Mouse (Mus musculus): Measurements from ENCODE around the gene Smtn. TPM values are rescaled to one million over a fixed set of nuclear protein-coding genes. Genes with fewer than 3 reads are reported as not detected.

Smtn gene
- polyA plus RNA-seq, 2 experiments = 59.0 to 79.6 TPM

DNA sequence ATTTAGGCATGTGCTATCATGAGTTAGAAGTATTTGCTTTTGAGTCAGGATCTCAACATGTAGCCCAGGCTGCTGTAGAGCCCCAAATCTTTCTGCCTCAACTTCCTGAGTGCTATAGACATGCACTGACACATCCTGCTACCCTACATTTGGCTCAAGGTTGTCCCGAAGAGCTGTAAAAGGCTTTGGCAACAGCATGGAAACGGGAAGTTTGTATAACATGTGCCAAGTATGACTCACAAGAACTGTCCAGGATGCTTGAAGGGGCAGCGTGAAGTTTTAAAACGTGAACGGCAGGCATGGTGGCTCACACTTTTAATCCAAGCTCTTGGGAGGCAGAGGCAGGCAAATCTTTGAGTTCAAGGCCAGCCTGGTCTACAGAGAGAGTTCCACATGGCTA, 19.8 kb upstream of the Smtn start:
- ATAC-seq (ENCODE audit: low FRiP score, low read depth) = no peak
- DNase-seq (ENCODE audit: low spot score) = no peak
- H3K4me1 ChIP-seq (ENCODE audit: control insufficient read depth, insufficient read depth, low read length) = peaks cover 13% of the 10 kb centered on the region
- no peak for TF ChIP-seq POLR2A (IDR thresholded peaks at IDR 0.05; ENCODE audit: borderline replicate concordance, extremely low read depth, insufficient read depth, insufficient read length)
- no peak overlapping the region for H3K9ac ChIP-seq (ENCODE audit: low read depth, low read length, severe bottlenecking)
- H3K27me3 ChIP-seq (ENCODE audit: control insufficient read depth, insufficient read depth, low read length) = no peaks in the 10 kb centered on the region
- H3K4me2 ChIP-seq (replicated peaks; ENCODE audit: low read depth, low read length, severe bottlenecking) = no peak overlapping the region
- no peaks in the 10 kb centered on the region for H3K36me3 ChIP-seq (ENCODE audit: control insufficient read depth, insufficient read depth, low read length)
- H3K9me3 ChIP-seq (ENCODE audit: control insufficient read depth, low read length) = no peaks in the 10 kb centered on the region
- 65% methylated on average over 5 of the region's 5 CpGs for WGBS
- H3K27ac ChIP-seq (replicated peaks; ENCODE audit: low read depth, low read length) = no peak overlapping the region
- H3K4me3 ChIP-seq (replicated peaks; ENCODE audit: low read length) = no peak overlapping the region

- Histone ChIP-seq H3K36me3 (ENCODE audit: control insufficient read depth, insufficient read depth, low read length) (no peaks in the 10 kb centered on the region), H3K9me3 (ENCODE audit: control insufficient read depth, low read length) (no peaks in the 10 kb centered on the region), H3K9ac (ENCODE audit: low read depth, low read length, severe bottlenecking) (no peak overlapping the region), H3K27ac (replicated peaks; ENCODE audit: low read depth, low read length) (no peak overlapping the region), H3K4me3 (replicated peaks; ENCODE audit: low read length) (no peak overlapping the region), H3K4me2 (replicated peaks; ENCODE audit: low read depth, low read length, severe bottlenecking) (no peak overlapping the region), H3K27me3 (ENCODE audit: control insufficient read depth, insufficient read depth, low read length) (no peaks in the 10 kb centered on the region), H3K4me1 (ENCODE audit: control insufficient read depth, insufficient read depth, low read length) (no peaks in the 10 kb centered on the region)
- no peak for DNase-seq (ENCODE audit: low spot score)
- WGBS = 72% methylated on average over 3 of the region's 3 CpGs
- no peak for ATAC-seq (ENCODE audit: low FRiP score, low read depth)
- no peak for TF ChIP-seq POLR2A (IDR thresholded peaks at IDR 0.05; ENCODE audit: borderline replicate concordance, extremely low read depth, insufficient read depth, insufficient read length)
Measured at GRCm38 (mm10) chr11:3557852-3558251, 17.4 kb upstream of the Smtn start.

- no peaks in the 10 kb centered on the region for H3K27me3 ChIP-seq (ENCODE audit: control insufficient read depth, insufficient read depth, low read length)
- H3K36me3 ChIP-seq (ENCODE audit: control insufficient read depth, insufficient read depth, low read length) = no peaks in the 10 kb centered on the region
- no peaks in the 10 kb centered on the region for H3K4me1 ChIP-seq (ENCODE audit: control insufficient read depth, insufficient read depth, low read length)
- no peak overlapping the region for H3K4me3 ChIP-seq (replicated peaks; ENCODE audit: low read length)
- no peak overlapping the region for H3K27ac ChIP-seq (replicated peaks; ENCODE audit: low read depth, low read length)
- no peaks in the 10 kb centered on the region for H3K9me3 ChIP-seq (ENCODE audit: control insufficient read depth, low read length)
- TF ChIP-seq POLR2A (IDR thresholded peaks at IDR 0.05; ENCODE audit: borderline replicate concordance, extremely low read depth, insufficient read depth, insufficient read length) = no peak
- no peak overlapping the region for H3K4me2 ChIP-seq (replicated peaks; ENCODE audit: low read depth, low read length, severe bottlenecking)
- DNase-seq (ENCODE audit: low spot score) (no peak), ATAC-seq (ENCODE audit: low FRiP score, low read depth) (no peak)
- no peak overlapping the region for H3K9ac ChIP-seq (ENCODE audit: low read depth, low read length, severe bottlenecking)
- WGBS = 82% methylated on average over 4 of the region's 4 CpGs
Measured at GRCm38 (mm10) chr11:3554976-3555375, 14.6 kb upstream of the Smtn start.

- ATAC-seq (ENCODE audit: low FRiP score, low read depth) = no peak
- WGBS = 73% methylated on average over 5 of the region's 5 CpGs
- Histone ChIP-seq H3K36me3 (ENCODE audit: control insufficient read depth, insufficient read depth, low read length) (no peaks in the 10 kb centered on the region), H3K9ac (ENCODE audit: low read depth, low read length, severe bottlenecking) (no peak overlapping the region), H3K9me3 (ENCODE audit: control insufficient read depth, low read length) (no peaks in the 10 kb centered on the region), H3K4me2 (replicated peaks; ENCODE audit: low read depth, low read length, severe bottlenecking) (no peak overlapping the region), H3K4me3 (replicated peaks; ENCODE audit: low read length) (no peak overlapping the region), H3K27ac (replicated peaks; ENCODE audit: low read depth, low read length) (no peak overlapping the region), H3K4me1 (ENCODE audit: control insufficient read depth, insufficient read depth, low read length) (peaks cover 6% of the 10 kb centered on the region; the same call in 1 of the 2 replicates), H3K27me3 (ENCODE audit: control insufficient read depth, insufficient read depth, low read length) (no peaks in the 10 kb centered on the region)
- no peak for DNase-seq (ENCODE audit: low spot score)
- TF ChIP-seq POLR2A (IDR thresholded peaks at IDR 0.05; ENCODE audit: borderline replicate concordance, extremely low read depth, insufficient read depth, insufficient read length) = no peak
Measured at GRCm38 (mm10) chr11:3549791-3550190, 9.4 kb upstream of the Smtn start.

GRCm38 (mm10) chr11:3548564-3549295, 8.3 kb upstream of the Smtn start:
- H3K36me3 ChIP-seq (ENCODE audit: control insufficient read depth, insufficient read depth, low read length) = no peaks in the 10 kb centered on the region
- whole genome bisulfite sequencing = 69% methylated on average over 3 of the region's 3 CpGs
- H3K4me2 ChIP-seq (replicated peaks; ENCODE audit: low read depth, low read length, severe bottlenecking) = no peak overlapping the region
- H3K4me1 ChIP-seq (ENCODE audit: control insufficient read depth, insufficient read depth, low read length) = peaks cover 6% of the 10 kb centered on the region
- TF ChIP-seq POLR2A (IDR thresholded peaks at IDR 0.05; ENCODE audit: borderline replicate concordance, extremely low read depth, insufficient read depth, insufficient read length) = no peak
- no peak for ATAC-seq (ENCODE audit: low FRiP score, low read depth)
- no peak overlapping the region for H3K4me3 ChIP-seq (replicated peaks; ENCODE audit: low read length)
- DNase-seq (ENCODE audit: low spot score) = no peak
- no peaks in the 10 kb centered on the region for H3K9me3 ChIP-seq (ENCODE audit: control insufficient read depth, low read length)
- no peaks in the 10 kb centered on the region for H3K27me3 ChIP-seq (ENCODE audit: control insufficient read depth, insufficient read depth, low read length)
- no peak overlapping the region for H3K27ac ChIP-seq (replicated peaks; ENCODE audit: low read depth, low read length)
- no peak overlapping the region for H3K9ac ChIP-seq (ENCODE audit: low read depth, low read length, severe bottlenecking)
